23 mouse cellular contexts compared by ENCODE assay signal in the genomic region with DNA sequence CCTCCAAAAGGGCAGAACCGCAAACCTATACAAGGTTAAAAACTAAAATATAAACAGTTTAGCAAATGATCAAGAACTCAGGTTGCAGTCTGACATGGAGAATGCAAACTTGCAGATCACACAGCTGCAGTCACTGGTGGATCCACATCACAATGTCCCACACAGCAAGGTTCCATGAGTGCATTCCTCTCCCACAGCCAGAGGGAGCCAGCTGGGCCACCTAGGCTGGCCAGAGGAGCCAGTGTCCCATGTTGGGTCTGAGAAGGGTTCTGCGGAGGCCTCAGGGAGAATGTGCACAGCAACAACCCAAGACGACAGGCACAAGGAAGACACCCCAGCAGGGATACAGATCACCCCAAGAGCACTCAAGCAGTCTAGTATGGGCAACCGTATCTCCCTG. TPM values are rescaled to one million over a fixed set of nuclear protein-coding genes. Genes with fewer than 3 reads are reported as not detected.
DNase-seq lines count a peak whose midpoint lies in the region; ATAC-seq and TF ChIP-seq lines count a peak whose summit lies in the region.
"Had no signal": no experiment of that assay in that cellular context is flagged by ENCODE, and none has a peak within 500 bp of the region (broad histone marks: within the 10 kb centered on the region; RNA-seq: fewer than 3 reads in every experiment).

No protein-coding gene starts in this region.

- no peaks in the 10 kb centered on the region for H3K9me3 ChIP-seq in kidney, postnatal 0 days (replicated peaks; ENCODE audit: low read length)
- H3K9me3 ChIP-seq in liver, embryonic 14.5 days (ENCODE audit: control insufficient read depth, low read length): no peaks in the 10 kb centered on the region
- H3K9me3 ChIP-seq in liver, embryonic 11.5 days (ENCODE audit: control insufficient read depth, low read length): no peaks in the 10 kb centered on the region
- H3K9me3 ChIP-seq: embryonic facial prominence, embryonic 15.5 days; heart, embryonic 15.5 days; hindbrain, embryonic 10.5 days; midbrain, embryonic 10.5 days; stomach, embryonic 15.5 days had no signal

- H3K4me3 ChIP-seq in heart, adult 2 months: no peak overlapping the region
- no peak overlapping the region for H3K4me3 ChIP-seq in kidney, postnatal 0 days (replicated peaks; ENCODE audit: low read depth, low read length)
- no peak overlapping the region for H3K4me3 ChIP-seq in liver, embryonic 14.5 days (ENCODE audit: insufficient read depth in 1 of 2, low read depth in 2 of 2, low read length in 2 of 2)
- H3K4me3 ChIP-seq in liver, embryonic 11.5 days (ENCODE audit: low read depth, low read length): no peak overlapping the region
- H3K4me3 ChIP-seq: embryonic facial prominence, embryonic 15.5 days; heart, embryonic 15.5 days; hindbrain, embryonic 10.5 days; midbrain, embryonic 10.5 days; stomach, embryonic 15.5 days had no signal

- no peaks in the 10 kb centered on the region for H3K36me3 ChIP-seq in heart, adult 2 months (ENCODE audit: control insufficient read depth, insufficient read depth, low read length)
- H3K36me3 ChIP-seq in kidney, postnatal 0 days (ENCODE audit: insufficient read depth, low read length): peaks cover 59% of the 10 kb centered on the region
- H3K36me3 ChIP-seq in liver, embryonic 14.5 days (replicated peaks; ENCODE audit: control insufficient read depth, insufficient read depth, low read depth): peaks cover 75% of the 10 kb centered on the region
- peaks cover 49% of the 10 kb centered on the region for H3K36me3 ChIP-seq in liver, embryonic 11.5 days (ENCODE audit: control insufficient read depth, insufficient read depth, low read length)

- intact Hi-C loops in heart, adult 2 months (cut with DNase I): no loop called here

- ATAC-seq in kidney, postnatal 0 days (replicated peaks; ENCODE audit: low FRiP score, low read depth): no peak
- no peak for ATAC-seq in liver, embryonic 14.5 days (ENCODE audit: insufficient read depth)
- ATAC-seq in liver, embryonic 11.5 days (replicated peaks; ENCODE audit: low FRiP score): no peak
- ATAC-seq: forebrain, embryonic 14.5 days had no signal

- 62% methylated on average over 4 of the region's 4 CpGs for WGBS in heart, adult 2 months
- 54% methylated on average over 4 of the region's 4 CpGs for WGBS in kidney, postnatal 0 days
- WGBS in liver, embryonic 14.5 days (ENCODE audit: insufficient replicate concordance): 75% methylated on average over 4 of the region's 4 CpGs
- WGBS in liver, embryonic 11.5 days: 79% methylated on average over 4 of the region's 4 CpGs

- H3K27me3 ChIP-seq in heart, adult 2 months (ENCODE audit: control insufficient read depth, insufficient read depth, low read length): no peaks in the 10 kb centered on the region
- H3K27me3 ChIP-seq in kidney, postnatal 0 days (ENCODE audit: insufficient read depth, low read length): no peaks in the 10 kb centered on the region
- no peaks in the 10 kb centered on the region for H3K27me3 ChIP-seq in liver, embryonic 14.5 days (ENCODE audit: control insufficient read depth, insufficient read depth, low read length)
- H3K27me3 ChIP-seq in liver, embryonic 11.5 days (replicated peaks; ENCODE audit: control insufficient read depth, insufficient read depth, low read length): no peaks in the 10 kb centered on the region
- H3K27me3 ChIP-seq: embryonic facial prominence, embryonic 15.5 days; heart, embryonic 15.5 days; stomach, embryonic 15.5 days had no signal

- no peak for TF ChIP-seq EP300 in heart, adult 2 months (IDR thresholded peaks at IDR 0.05; ENCODE audit: insufficient read depth, low read depth, low read length)
- no peak for TF ChIP-seq EP300 in liver, embryonic 14.5 days (IDR thresholded peaks at IDR 0.05; ENCODE audit: low read depth)

- H3K4me1 ChIP-seq in heart, adult 2 months (ENCODE audit: control insufficient read depth, insufficient read depth, low read length): no peaks in the 10 kb centered on the region
- no peaks in the 10 kb centered on the region for H3K4me1 ChIP-seq in kidney, postnatal 0 days (replicated peaks; ENCODE audit: insufficient read depth, low read length)
- H3K4me1 ChIP-seq in liver, embryonic 14.5 days (replicated peaks; ENCODE audit: control insufficient read depth in 2 of 2, insufficient read depth in 2 of 2, low read length in 1 of 2): no peaks in the 10 kb centered on the region
- H3K4me1 ChIP-seq in liver, embryonic 11.5 days (replicated peaks; ENCODE audit: control insufficient read depth, insufficient read depth, low read length): no peaks in the 10 kb centered on the region
- H3K4me1 ChIP-seq: embryonic facial prominence, embryonic 15.5 days; hindbrain, embryonic 10.5 days; stomach, embryonic 15.5 days had no signal

- no peaks in the 10 kb centered on the region for H3K79me2 ChIP-seq in heart, adult 2 months (replicated peaks; ENCODE audit: control insufficient read depth, insufficient read depth, low read length)

- no peak for DNase-seq in heart, adult 2 months
- DNase-seq in heart, adult 9 months (ENCODE audit: low spot score in 2 of 2): no peak
- DNase-seq in kidney, postnatal 0 days (ENCODE audit: low spot score): no peak
- no peak for DNase-seq in kidney, adult 8-10 months
- no peak for DNase-seq in liver, embryonic 14.5 days (ENCODE audit: low read depth in 3 of 3, low spot score in 3 of 3)
- no peak for DNase-seq in liver, embryonic 11.5 days (ENCODE audit: low spot score)
- DNase-seq in brain, embryonic 14.5 days (ENCODE audit: low read depth): no peak
- DNase-seq in embryo, embryonic 11 days: no peak
- DNase-seq: adrenal gland, postnatal 25 days; cerebellum, adult 9-10 months; gastrocnemius, postnatal 14 days; heart, adult 18-20 months; kidney, adult 18-20 months; kidney, postnatal 4 days; thymus, adult 18-20 months; thymus, postnatal 36 days had no signal

- no peak overlapping the region for H3K27ac ChIP-seq in heart, adult 2 months
- no peak overlapping the region for H3K27ac ChIP-seq in kidney, postnatal 0 days
- H3K27ac ChIP-seq in liver, embryonic 14.5 days: no peak overlapping the region
- H3K27ac ChIP-seq in liver, embryonic 11.5 days (ENCODE audit: low read depth, low read length): no peak overlapping the region
- H3K27ac ChIP-seq: embryonic facial prominence, embryonic 15.5 days; heart, embryonic 15.5 days; hindbrain, embryonic 10.5 days; macrophage; midbrain, embryonic 10.5 days; stomach, embryonic 15.5 days had no signal

- no peak overlapping the region for H3K9ac ChIP-seq in heart, adult 2 months (ENCODE audit: low read depth, low read length)
- no peak overlapping the region for H3K9ac ChIP-seq in kidney, postnatal 0 days (ENCODE audit: low read depth, low read length)
- H3K9ac ChIP-seq in liver, embryonic 14.5 days (replicated peaks): no peak overlapping the region
- no peak overlapping the region for H3K9ac ChIP-seq in liver, embryonic 11.5 days (ENCODE audit: low read depth, low read length)
- H3K9ac ChIP-seq: embryonic facial prominence, embryonic 15.5 days; heart, embryonic 15.5 days; stomach, embryonic 15.5 days had no signal

- peak; percentile 59 for TF ChIP-seq CTCF in heart, adult 2 months (IDR thresholded peaks at IDR 0.05)
- peak; percentile 50 for TF ChIP-seq CTCF in kidney, postnatal 0 days (IDR thresholded peaks at IDR 0.05; ENCODE audit: low read depth)
- peak; percentile 30; the same call in 1 of the 2 replicates for TF ChIP-seq CTCF in liver, embryonic 14.5 days (IDR thresholded peaks at IDR 0.05; ENCODE audit: low read depth)
- peak; percentile 25; the same call in 1 of the 2 replicates for TF ChIP-seq CTCF in brain, embryonic 14.5 days (IDR thresholded peaks at IDR 0.05; ENCODE audit: borderline replicate concordance, extremely low read depth, insufficient read depth, insufficient read length)

- no peak for TF ChIP-seq POLR2A in heart, adult 2 months (IDR thresholded peaks at IDR 0.05; ENCODE audit: insufficient read depth, low read depth, low read length)
- TF ChIP-seq POLR2A in brain, embryonic 14.5 days (IDR thresholded peaks at IDR 0.05; ENCODE audit: borderline replicate concordance, extremely low read depth, insufficient read depth, insufficient read length, poor library complexity, severe bottlenecking): no peak

- no peak overlapping the region for H3K4me2 ChIP-seq in kidney, postnatal 0 days (ENCODE audit: low read length)
- H3K4me2 ChIP-seq in liver, embryonic 14.5 days (ENCODE audit: low read depth): no peak overlapping the region
- H3K4me2 ChIP-seq in liver, embryonic 11.5 days: no peak overlapping the region
- H3K4me2 ChIP-seq: embryonic facial prominence, embryonic 15.5 days; heart, embryonic 15.5 days; stomach, embryonic 15.5 days had no signal

RNA-seq across cellular contexts. Expression of gene Tubgcp3, which starts 20.8 kb away (rescaled TPM):
- 10 to 100 TPM; 13.1 to 14.0 TPM for total RNA-seq in heart, adult 2 months (2021)
- polyA plus RNA-seq in heart, adult 2 months (2012; rRNA removed): 20.2 and 34.4 TPM in 2 replicates
- 28.4 and 32.3 TPM in 2 replicates for polyA plus RNA-seq in kidney, postnatal 0 days (2015; fragmentation: Nextera tagmentation; extraction: Ambion mirVana)
- 39.4 and 39.8 TPM in 2 replicates for polyA plus RNA-seq in liver, embryonic 14.5 days (2012; rRNA removed)
- polyA plus RNA-seq in liver, embryonic 14.5 days (2014; fragmentation: Nextera tagmentation; extraction: Ambion mirVana): 26.1 and 31.2 TPM in 2 replicates
- polyA plus RNA-seq in liver, embryonic 11.5 days (2014; fragmentation: Nextera tagmentation; extraction: Ambion mirVana): 56.3 and 63.7 TPM in 2 replicates
- polyA plus RNA-seq in brain, embryonic 14.5 days (2012; rRNA removed): 64.1 and 82.9 TPM in 2 replicates
